Mouse (Mus musculus): ENCODE measurements around the gene Actb. TPM values are rescaled to one million over a fixed set of nuclear protein-coding genes. Genes with fewer than 3 reads are reported as not detected.

Gene Actb
- total RNA-seq, 2 experiments from 2014 or later: 898 to 947 TPM

- intact Hi-C loops (cut with DNase I): no loop called here
- no peak for DNase-seq (ENCODE audit: low spot score)
Observed at GRCm38 (mm10) chr5:142886181-142886580, 20.4 kb downstream of the Actb start.

- no peak for DNase-seq (ENCODE audit: low spot score)
- intact Hi-C loops (cut with DNase I): no loop called here
Observed at GRCm38 (mm10) chr5:142882471-142882870, 24.1 kb downstream of the Actb start.

GRCm38 (mm10) chr5:142881936-142882335, 24.6 kb downstream of the Actb start:
- intact Hi-C loops (cut with DNase I): no loop called here
- no peak for DNase-seq (ENCODE audit: low spot score)

- DNase-seq (ENCODE audit: low spot score): no peak
- intact Hi-C loops (cut with DNase I): no loop called here
Observed at GRCm38 (mm10) chr5:142880806-142881516, 25.6 kb downstream of the Actb start.

GRCm38 (mm10) chr5:142880246-142880645, 26.3 kb downstream of the Actb start:
- no peak for DNase-seq (ENCODE audit: low spot score)
- intact Hi-C loops (cut with DNase I): no loop called here

GRCm38 (mm10) chr5:142879318-142880175, 27.0 kb downstream of the Actb start:
- intact Hi-C loops (cut with DNase I): loop anchor here (1.0 to 5.0 kb wide), 4 partner anchors 53 to 187 kb away; no protein-coding TSS in a partner anchor
- DNase-seq (ENCODE audit: low spot score): no peak

- no peak for DNase-seq (ENCODE audit: low spot score)
- intact Hi-C loops (cut with DNase I): loop anchor here (2.0 to 5.0 kb wide), 3 partner anchors 66 to 188 kb away; no protein-coding TSS in a partner anchor
Observed at GRCm38 (mm10) chr5:142878570-142878969, 28.0 kb downstream of the Actb start.

- intact Hi-C loops (cut with DNase I): loop anchor here (1.0 to 5.0 kb wide), 4 partner anchors 65 to 189 kb away; no protein-coding TSS in a partner anchor
- peak; percentile 64 for DNase-seq (ENCODE audit: low spot score)
Observed at GRCm38 (mm10) chr5:142877337-142878280, 28.9 kb downstream of the Actb start.

- no peak for DNase-seq (ENCODE audit: low spot score)
- intact Hi-C loops (cut with DNase I): loop anchor here (1.0 to 5.0 kb wide), 2 partner anchors 65 to 106 kb away; no protein-coding TSS in a partner anchor
Observed at GRCm38 (mm10) chr5:142876896-142877295, 29.7 kb downstream of the Actb start.

GRCm38 (mm10) chr5:142875513-142875905, 31.0 kb downstream of the Actb start:
- no peak for DNase-seq (ENCODE audit: low spot score)
- intact Hi-C loops (cut with DNase I): loop anchor here (5.0 kb wide), 1 partner anchor 63 kb away; no protein-coding TSS in a partner anchor

- intact Hi-C loops (cut with DNase I): loop anchor here (5.0 kb wide), 1 partner anchor 63 kb away; no protein-coding TSS in a partner anchor
- DNase-seq (ENCODE audit: low spot score): no peak
Observed at GRCm38 (mm10) chr5:142874791-142875512, 31.6 kb downstream of the Actb start.

- intact Hi-C loops (cut with DNase I): no loop called here
- no peak for DNase-seq (ENCODE audit: low spot score)
Observed at GRCm38 (mm10) chr5:142873718-142874117, 32.8 kb downstream of the Actb start.

- intact Hi-C loops (cut with DNase I): no loop called here
Observed at GRCm38 (mm10) chr5:142871765-142872164, 34.8 kb downstream of the Actb start.

GRCm38 (mm10) chr5:142869463-142869862, 37.1 kb downstream of the Actb start:
- intact Hi-C loops (cut with DNase I): no loop called here
- no peak for DNase-seq (ENCODE audit: low spot score)

More at GRCm38 (mm10) chr5:142871765-142872164, 34.8 kb downstream of the Actb start:
- no peak for DNase-seq (ENCODE audit: low spot score)

GRCm38 (mm10) chr5:142857763-142858229, 48.8 kb downstream of the Actb start:
- DNase-seq (ENCODE audit: low spot score): no peak
- intact Hi-C loops (cut with DNase I): no loop called here

- intact Hi-C loops (cut with DNase I): no loop called here
- DNase-seq (ENCODE audit: low spot score): no peak
Observed at GRCm38 (mm10) chr5:142856408-142856807, 50.1 kb downstream of the Actb start.

- intact Hi-C loops (cut with DNase I): no loop called here
Observed at GRCm38 (mm10) chr5:142854877-142855276, 51.7 kb downstream of the Actb start.

GRCm38 (mm10) chr5:142853585-142853984, 53.0 kb downstream of the Actb start:
- DNase-seq (ENCODE audit: low spot score): no peak
- intact Hi-C loops (cut with DNase I): no loop called here

More at GRCm38 (mm10) chr5:142854877-142855276, 51.7 kb downstream of the Actb start:
- no peak for DNase-seq (ENCODE audit: low spot score)
